Mouse (Mus musculus) forebrain, postnatal 0 days (tissue): Measurements from ENCODE around the gene 4930415O20Rik. TPM values are rescaled to one million over a fixed set of nuclear protein-coding genes. Genes with fewer than 3 reads are reported as not detected.

Experiments used
- ATAC-seq: fragments of 200-750 bp; cut with Nextera tagmentation; 2 replicates; pipeline ENCODE4 v1.8.0; 2017; ENCODE audit warnings: mild to moderate bottlenecking, moderate library complexity
- DNase-seq: peaks from one replicate; pipeline ENCODE4 v3.0.0-alpha.2; 2015
- H3K27ac ChIP-seq: fragments of 300-500 bp; sonication (generic); 2 replicates; pipeline ENCODE4 v1.5.1; 2014; ENCODE audit warnings: low read depth, mild to moderate bottlenecking, antibody characterized with exemption, low read length, moderate library complexity, mixed read lengths
- H3K27me3 ChIP-seq: fragments of 300-500 bp; sonication (generic); 2 replicates; pipeline ENCODE4 v1.6.1; 2014; ENCODE audit warnings: mild to moderate bottlenecking, low read length, mixed read lengths; ENCODE audit not compliant: insufficient read depth
- H3K36me3 ChIP-seq: fragments of 300-500 bp; sonication (generic); 2 replicates; pipeline ENCODE4 v1.6.1; 2014; ENCODE audit warnings: mild to moderate bottlenecking, moderate library complexity; ENCODE audit not compliant: insufficient read depth
- H3K4me1 ChIP-seq: fragments of 300-500 bp; sonication (generic); 2 replicates; pipeline ENCODE4 v1.6.1; 2014; ENCODE audit warnings: antibody characterized with exemption; ENCODE audit not compliant: insufficient read depth
- H3K4me2 ChIP-seq: fragments of 300-500 bp; sonication (generic); 2 replicates; pipeline ENCODE4 v1.6.1; 2014; ENCODE audit warnings: low read depth, mild to moderate bottlenecking, moderate library complexity
- H3K4me3 ChIP-seq: fragments of 300-500 bp; sonication (generic); 2 replicates; pipeline ENCODE4 v1.5.1; 2014; ENCODE audit warnings: low read depth, low read length, mixed read lengths
- H3K9ac ChIP-seq: fragments of 300-500 bp; sonication (generic); 2 replicates; pipeline ENCODE4 v1.6.1; 2014; ENCODE audit warnings: mild to moderate bottlenecking
- H3K9me3 ChIP-seq: fragments of 300-500 bp; sonication (generic); 2 replicates; pipeline ENCODE4 v1.6.1; 2016; ENCODE audit warnings: low read length
- CTCF ChIP-seq: sonication (generic); IDR thresholded peaks from 2 replicates; pipeline ENCODE4 v1.5.1; 2016; ENCODE audit warnings: antibody characterized with exemption, control low read depth, low read depth
- WGBS: fragments of 180-500 bp; shearing (Covaris S2); extraction: QIAGEN DNeasy Blood & Tissue Kit; methylation state at CpG from one replicate; pipeline ENCODE4 v1.1.7; 2014; 5-methylcytosine and 5-hydroxymethylcytosine counted together
- polyA plus RNA-seq: library from polyadenylated mRNA; unstranded; fragments of >200 nt; fragmentation: Nextera tagmentation; extraction: Ambion mirVana; gene quantifications from 2 replicates; pipeline ENCODE4 v1.2.1, GENCODE M21; 2015
- total RNA-seq: library from RNA; depleted of rRNA; stranded (reverse); fragments of >200 nt; gene quantifications from 2 replicates; pipeline ENCODE4 v1.2.3, GENCODE M21; 2014

4930415O20Rik gene
- total and polyA plus RNA-seq, 2 experiments from 2014 or later, result 0.51 TPM; not detected in 1

- no peak for TF ChIP-seq CTCF
- Histone ChIP-seq H3K4me2 (no peak overlapping the region), H3K9me3 (no peaks in the 10 kb centered on the region), H3K4me1 (no peaks in the 10 kb centered on the region), H3K4me3 (no peak overlapping the region), H3K27ac (no peak overlapping the region), H3K36me3 (peaks cover 84% of the 10 kb centered on the region), H3K27me3 (no peaks in the 10 kb centered on the region), H3K9ac (no peak overlapping the region)
- DNase-seq, result no peak
- ATAC-seq, result peak; percentile 36; the same call in 1 of the 2 replicates
- WGBS, result 80% methylated on average over 19 of the region's 19 CpGs
These were observed 23.4 kb downstream of the 4930415O20Rik start for GRCm38 (mm10) chr15:98594193-98594592.

- TF ChIP-seq CTCF, result no peak
- Histone ChIP-seq H3K4me3 (no peak overlapping the region), H3K27ac (no peak overlapping the region), H3K9ac (no peak overlapping the region), H3K4me2 (no peak overlapping the region), H3K36me3 (peaks cover 90% of the 10 kb centered on the region), H3K4me1 (no peaks in the 10 kb centered on the region), H3K9me3 (no peaks in the 10 kb centered on the region), H3K27me3 (no peaks in the 10 kb centered on the region)
- DNase-seq (no peak), ATAC-seq (no peak)
- 94% methylated on average over 5 of the region's 5 CpGs for WGBS
These were observed 24.2 kb downstream of the 4930415O20Rik start for GRCm38 (mm10) chr15:98595049-98595448.

- ATAC-seq, result no peak
- H3K4me3 ChIP-seq, result no peak overlapping the region
- WGBS, result 93% methylated on average over 14 of the region's 14 CpGs
- no peaks in the 10 kb centered on the region for H3K4me1 ChIP-seq
- H3K27me3 ChIP-seq, result no peaks in the 10 kb centered on the region
- no peak overlapping the region for H3K27ac ChIP-seq
- H3K9ac ChIP-seq, result no peak overlapping the region
- H3K4me2 ChIP-seq, result no peak overlapping the region
- no peak for TF ChIP-seq CTCF
- DNase-seq, result no peak
- no peaks in the 10 kb centered on the region for H3K9me3 ChIP-seq
- H3K36me3 ChIP-seq, result peaks cover 88% of the 10 kb centered on the region
These were observed 25.8 kb downstream of the 4930415O20Rik start for GRCm38 (mm10) chr15:98596609-98597008.

GRCm38 (mm10) chr15:98600036-98600709, 29.4 kb downstream of the 4930415O20Rik start:
- Histone ChIP-seq H3K9me3 (no peaks in the 10 kb centered on the region), H3K9ac (no peak overlapping the region), H3K4me1 (no peaks in the 10 kb centered on the region), H3K27me3 (no peaks in the 10 kb centered on the region), H3K27ac (no peak overlapping the region), H3K36me3 (peaks cover 73% of the 10 kb centered on the region), H3K4me2 (no peak overlapping the region), H3K4me3 (no peak overlapping the region)
- DNase-seq (no peak), ATAC-seq (no peak)
- no peak for TF ChIP-seq CTCF
- 82% methylated on average over 12 of the region's 12 CpGs for WGBS

- H3K4me3 ChIP-seq, result no peak overlapping the region
- no peak for ATAC-seq
- DNase-seq, result no peak
- H3K4me1 ChIP-seq, result no peaks in the 10 kb centered on the region
- no peak overlapping the region for H3K27ac ChIP-seq
- 78% methylated on average over 7 of the region's 7 CpGs for WGBS
- H3K4me2 ChIP-seq, result no peak overlapping the region
- no peaks in the 10 kb centered on the region for H3K9me3 ChIP-seq
- TF ChIP-seq CTCF, result no peak
- H3K36me3 ChIP-seq, result peaks cover 57% of the 10 kb centered on the region
- H3K9ac ChIP-seq, result no peak overlapping the region
- no peaks in the 10 kb centered on the region for H3K27me3 ChIP-seq
These were observed 31.0 kb downstream of the 4930415O20Rik start for GRCm38 (mm10) chr15:98601832-98602190.

GRCm38 (mm10) chr15:98602191-98602881, 31.5 kb downstream of the 4930415O20Rik start:
- Histone ChIP-seq H3K9ac (no peak overlapping the region), H3K9me3 (no peaks in the 10 kb centered on the region), H3K27me3 (no peaks in the 10 kb centered on the region), H3K4me2 (no peak overlapping the region), H3K4me3 (no peak overlapping the region), H3K4me1 (no peaks in the 10 kb centered on the region), H3K27ac (no peak overlapping the region), H3K36me3 (peaks cover 52% of the 10 kb centered on the region)
- 68% methylated on average over 13 of the region's 13 CpGs for WGBS
- no peak for ATAC-seq
- DNase-seq, result no peak
- TF ChIP-seq CTCF, result no peak

GRCm38 (mm10) chr15:98602921-98603458, 32.2 kb downstream of the 4930415O20Rik start:
- ATAC-seq (no peak), DNase-seq (no peak)
- WGBS, result 59% methylated on average over 4 of the region's 4 CpGs
- no peak overlapping the region for H3K27ac ChIP-seq
- no peak for TF ChIP-seq CTCF
- peaks cover 45% of the 10 kb centered on the region for H3K36me3 ChIP-seq
- H3K4me1 ChIP-seq, result peaks cover 5% of the 10 kb centered on the region
- no peak overlapping the region for H3K4me2 ChIP-seq
- no peaks in the 10 kb centered on the region for H3K9me3 ChIP-seq
- H3K9ac ChIP-seq, result no peak overlapping the region
- no peak overlapping the region for H3K4me3 ChIP-seq
- H3K27me3 ChIP-seq, result no peaks in the 10 kb centered on the region
